Mouse (Mus musculus) hindbrain, postnatal 0 days (tissue): ENCODE measurements at regions not wholly inside any gene's neighbourhood (a gene's known extent, or its start where the extent isn't known, plus 50 kb on each side); places are given as distances from the start of the nearest gene placed in this dataset.

ENCODE experiments used
- ATAC-seq: fragments of 200-750 bp; cut with Nextera tagmentation; 2 replicates; pipeline ENCODE4 v1.8.0; 2017; ENCODE audit warnings: mild to moderate bottlenecking, moderate TSS enrichment, moderate library complexity
- DNase-seq: peaks from one replicate; pipeline ENCODE4 v3.0.0-alpha.2; 2015; ENCODE audit warnings: low spot score
- H3K27ac ChIP-seq: fragments of 300-500 bp; sonication (generic); 2 replicates; pipeline ENCODE4 v1.5.1; 2014; ENCODE audit warnings: mild to moderate bottlenecking
- H3K27me3 ChIP-seq: fragments of 300-500 bp; sonication (generic); 2 replicates; pipeline ENCODE4 v1.6.1; 2014; ENCODE audit warnings: low read length, mixed read lengths; ENCODE audit not compliant: insufficient read depth
- H3K36me3 ChIP-seq: fragments of 300-500 bp; sonication (generic); 2 replicates; pipeline ENCODE4 v1.6.1; 2014; ENCODE audit warnings: low read length, mixed read lengths; ENCODE audit not compliant: insufficient read depth
- H3K4me1 ChIP-seq: fragments of 300-500 bp; sonication (generic); 2 replicates; pipeline ENCODE4 v1.6.1; 2014; ENCODE audit warnings: antibody characterized with exemption, low read length, mixed read lengths; ENCODE audit not compliant: insufficient read depth
- H3K4me2 ChIP-seq: fragments of 300-500 bp; sonication (generic); 2 replicates; pipeline ENCODE4 v1.6.1; 2014; ENCODE audit warnings: low read depth, mild to moderate bottlenecking, low read length, moderate library complexity, mixed read lengths
- H3K4me3 ChIP-seq: fragments of 300-500 bp; sonication (generic); 2 replicates; pipeline ENCODE4 v1.5.1; 2014; ENCODE audit warnings: low read length
- H3K9ac ChIP-seq: fragments of 300-500 bp; sonication (generic); replicated peaks from 2 replicates; pipeline ENCODE4 v1.6.1; 2014; ENCODE audit warnings: mild to moderate bottlenecking, low read length, moderate library complexity, mixed read lengths
- H3K9me3 ChIP-seq: fragments of 300-500 bp; sonication (generic); 2 replicates; pipeline ENCODE4 v1.6.1; 2016; ENCODE audit warnings: low read length, mixed read lengths
- CTCF ChIP-seq: IDR thresholded peaks from 2 replicates; pipeline ENCODE4 v1.5.1; 2016; ENCODE audit warnings: antibody characterized with exemption, control low read depth, low read depth
- WGBS: fragments of 180-500 bp; shearing (Covaris S2); extraction: QIAGEN DNeasy Blood & Tissue Kit; methylation state at CpG from one replicate; pipeline ENCODE4 v1.1.7; 2014; 5-methylcytosine and 5-hydroxymethylcytosine counted together

GRCm38 (mm10) chr11:65372309-65372811, 102.6 kb upstream of the Myocd start:
- ATAC-seq, result peak; percentile 72

GRCm38 (mm10) chr11:65367825-65368224, 98.0 kb upstream of the Myocd start:
- Histone ChIP-seq H3K4me3 (no peak overlapping the region), H3K27ac (no peak overlapping the region), H3K4me1 (no peaks in the 10 kb centered on the region), H3K27me3 (no peaks in the 10 kb centered on the region), H3K4me2 (no peak overlapping the region), H3K9ac (no peak overlapping the region), H3K9me3 (no peaks in the 10 kb centered on the region), H3K36me3 (no peaks in the 10 kb centered on the region)
- WGBS, result 57% methylated on average over 5 of the region's 5 CpGs
- no peak for ATAC-seq
- DNase-seq, result no peak
- TF ChIP-seq CTCF, result no peak

More at GRCm38 (mm10) chr11:65372309-65372811, 102.6 kb upstream of the Myocd start:
- Histone ChIP-seq H3K9ac (no peak overlapping the region), H3K4me1 (no peaks in the 10 kb centered on the region; the same call in 1 of the 2 replicates), H3K4me3 (no peak overlapping the region), H3K27me3 (no peaks in the 10 kb centered on the region), H3K27ac (peak overlapping the region; percentile 13), H3K36me3 (no peaks in the 10 kb centered on the region), H3K9me3 (no peaks in the 10 kb centered on the region), H3K4me2 (no peak overlapping the region)
- no peak for TF ChIP-seq CTCF
- 38% methylated on average over 9 of the region's 9 CpGs for WGBS
- peak; percentile 70 for DNase-seq

GRCm38 (mm10) chr11:65366677-65367370, 97.0 kb upstream of the Myocd start:
- Histone ChIP-seq H3K4me2 (no peak overlapping the region), H3K27ac (no peak overlapping the region), H3K4me3 (no peak overlapping the region), H3K9ac (no peak overlapping the region), H3K36me3 (no peaks in the 10 kb centered on the region), H3K4me1 (no peaks in the 10 kb centered on the region), H3K27me3 (no peaks in the 10 kb centered on the region), H3K9me3 (no peaks in the 10 kb centered on the region)
- WGBS, result 72% methylated on average over 8 of the region's 8 CpGs
- TF ChIP-seq CTCF, result no peak
- ATAC-seq (no peak), DNase-seq (no peak)

GRCm38 (mm10) chr11:65365751-65366559, 96.2 kb upstream of the Myocd start:
- ATAC-seq (no peak), DNase-seq (no peak)
- H3K9ac ChIP-seq, result no peak overlapping the region
- WGBS, result 53% methylated on average over 12 of the region's 12 CpGs
- no peak for TF ChIP-seq CTCF
- H3K4me1 ChIP-seq, result no peaks in the 10 kb centered on the region
- no peaks in the 10 kb centered on the region for H3K27me3 ChIP-seq
- H3K9me3 ChIP-seq, result no peaks in the 10 kb centered on the region
- no peaks in the 10 kb centered on the region for H3K36me3 ChIP-seq
- H3K27ac ChIP-seq, result no peak overlapping the region
- H3K4me3 ChIP-seq, result no peak overlapping the region
- H3K4me2 ChIP-seq, result no peak overlapping the region

GRCm38 (mm10) chr11:65364910-65365309, 95.1 kb upstream of the Myocd start:
- Histone ChIP-seq H3K36me3 (no peaks in the 10 kb centered on the region), H3K9me3 (no peaks in the 10 kb centered on the region), H3K9ac (no peak overlapping the region), H3K4me3 (no peak overlapping the region), H3K27ac (no peak overlapping the region), H3K27me3 (no peaks in the 10 kb centered on the region), H3K4me2 (no peak overlapping the region), H3K4me1 (no peaks in the 10 kb centered on the region)
- DNase-seq (no peak), ATAC-seq (no peak)
- 90% methylated on average over 3 of the region's 3 CpGs for WGBS
- TF ChIP-seq CTCF, result no peak

GRCm38 (mm10) chr11:65363846-65364245, 94.1 kb upstream of the Myocd start:
- no peak for TF ChIP-seq CTCF
- no peak overlapping the region for H3K9ac ChIP-seq
- no peaks in the 10 kb centered on the region for H3K36me3 ChIP-seq
- ATAC-seq (no peak), DNase-seq (no peak)
- H3K27me3 ChIP-seq, result no peaks in the 10 kb centered on the region
- no peak overlapping the region for H3K4me2 ChIP-seq
- H3K4me3 ChIP-seq, result no peak overlapping the region
- WGBS, result 81% methylated on average over 3 of the region's 3 CpGs
- H3K4me1 ChIP-seq, result no peaks in the 10 kb centered on the region
- H3K27ac ChIP-seq, result no peak overlapping the region
- H3K9me3 ChIP-seq, result no peaks in the 10 kb centered on the region
